Mouse (Mus musculus): ENCODE data around the gene 2610002M06Rik. TPM values are rescaled to one million over a fixed set of nuclear protein-coding genes. Genes with fewer than 3 reads are reported as not detected.

Gene 2610002M06Rik
- polyA plus RNA-seq, 1 experiment from 2014 or later: 10.9 TPM

Other genes starting within 250 kb of the 2610002M06Rik start
- not detected in 2 replicates for gene Tbx22, start 148.4 kb downstream of the 2610002M06Rik start, polyA plus RNA-seq (2015; fragmentation: Nextera tagmentation; extraction: Ambion mirVana)
- 1.9 and 2.1 TPM in 2 replicates for gene Tent5d, start 23.7 kb downstream of the 2610002M06Rik start, polyA plus RNA-seq (2015; fragmentation: Nextera tagmentation; extraction: Ambion mirVana)
- gene Gm732, start 132.1 kb upstream of the 2610002M06Rik start, polyA plus RNA-seq (2015; fragmentation: Nextera tagmentation; extraction: Ambion mirVana): not detected in 2 replicates